ENCODE assay signal across 19 mouse cellular contexts in the genomic region with DNA sequence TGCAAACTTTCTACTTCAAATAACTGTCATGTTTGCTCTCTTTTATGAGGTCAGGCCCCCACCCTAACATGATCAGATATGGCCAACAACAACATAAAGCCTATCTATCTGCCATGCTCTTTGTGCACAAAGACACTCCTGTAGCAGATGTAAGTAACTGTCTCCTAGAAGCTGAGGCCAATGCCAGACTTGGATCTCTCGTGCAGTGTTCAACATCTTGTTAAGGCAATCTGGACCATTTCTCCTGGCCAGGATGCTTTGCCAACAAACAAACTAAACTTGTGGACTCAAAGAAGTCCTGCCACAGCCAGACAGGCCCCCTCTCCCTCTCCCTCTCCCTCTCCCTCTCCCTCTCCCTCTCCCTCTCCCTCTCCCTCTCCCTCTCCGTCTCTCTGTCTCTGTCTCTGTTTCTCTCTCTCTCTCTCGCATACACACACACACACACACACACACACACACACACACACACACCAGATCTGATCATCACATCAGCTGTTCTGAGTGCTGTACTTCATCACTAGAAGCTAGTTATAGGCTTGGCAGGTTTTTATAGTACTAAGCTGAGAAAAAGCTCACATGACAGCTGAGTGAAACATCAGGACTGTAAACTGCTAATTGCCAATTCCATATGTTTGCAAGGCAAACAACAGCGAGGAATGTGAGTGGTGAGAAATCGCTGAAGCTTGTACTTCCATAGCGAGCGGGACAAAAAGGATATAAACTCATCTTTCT.
A peak's percentile ranks its signal among the peaks of the same experiment; 100 is the strongest.
DNase-seq lines count a peak whose midpoint lies in the region; ATAC-seq and TF ChIP-seq lines count a peak whose summit lies in the region.
"Had no signal": no experiment of that assay in that cellular context is flagged by ENCODE, and none has a peak within 500 bp of the region (broad histone marks: within the 10 kb centered on the region; RNA-seq: fewer than 3 reads in every experiment).

No protein-coding gene starts in this region.

- no peak overlapping the region for H3K4me2 ChIP-seq in embryonic facial prominence, embryonic 14.5 days (ENCODE audit: low read depth, low read length)
- no peak overlapping the region for H3K4me2 ChIP-seq in lung, embryonic 16.5 days (ENCODE audit: low read depth, low read length)
- H3K4me2 ChIP-seq in lung, postnatal 0 days (replicated peaks; ENCODE audit: low read depth, low read length): no peak overlapping the region
- H3K4me2 ChIP-seq: embryonic facial prominence, embryonic 13.5 days; midbrain, embryonic 12.5 days; neural tube, embryonic 12.5 days had no signal

- H3K4me3 ChIP-seq in embryonic facial prominence, embryonic 14.5 days (ENCODE audit: low read depth, low read length): no peak overlapping the region
- H3K4me3 ChIP-seq in embryonic facial prominence, embryonic 10.5 days: no peak overlapping the region
- H3K4me3 ChIP-seq in lung, embryonic 16.5 days (ENCODE audit: low read length): no peak overlapping the region
- no peak overlapping the region for H3K4me3 ChIP-seq in lung, postnatal 0 days (ENCODE audit: low read depth, low read length)
- H3K4me3 ChIP-seq: embryonic facial prominence, embryonic 13.5 days; gastrocnemius, adult 2 months; heart, embryonic 10.5 days; midbrain, embryonic 12.5 days; neural tube, embryonic 12.5 days had no signal

- no peaks in the 10 kb centered on the region for H3K9me3 ChIP-seq in embryonic facial prominence, embryonic 14.5 days (ENCODE audit: control insufficient read depth, low read length)
- no peaks in the 10 kb centered on the region for H3K9me3 ChIP-seq in embryonic facial prominence, embryonic 10.5 days
- H3K9me3 ChIP-seq in lung, embryonic 16.5 days (ENCODE audit: control insufficient read depth, low read length): no peaks in the 10 kb centered on the region
- H3K9me3 ChIP-seq in lung, postnatal 0 days (ENCODE audit: low read length): no peaks in the 10 kb centered on the region
- H3K9me3 ChIP-seq: embryonic facial prominence, embryonic 13.5 days; heart, embryonic 10.5 days; midbrain, embryonic 12.5 days; neural tube, embryonic 12.5 days had no signal

- no peak for TF ChIP-seq EP300 in lung, postnatal 0 days (IDR thresholded peaks at IDR 0.05)

- H3K27ac ChIP-seq in embryonic facial prominence, embryonic 14.5 days (replicated peaks; ENCODE audit: low read depth, low read length): no peak overlapping the region
- H3K27ac ChIP-seq in embryonic facial prominence, embryonic 10.5 days (replicated peaks): no peak overlapping the region
- H3K27ac ChIP-seq in lung, embryonic 16.5 days (ENCODE audit: low read length): no peak overlapping the region
- H3K27ac ChIP-seq in lung, postnatal 0 days (ENCODE audit: low read length): no peak overlapping the region
- H3K27ac ChIP-seq: embryonic facial prominence, embryonic 13.5 days; gastrocnemius, adult 2 months; heart, embryonic 10.5 days; midbrain, embryonic 12.5 days; neural tube, embryonic 12.5 days had no signal

- no peak for ATAC-seq in embryonic facial prominence, embryonic 14.5 days (ENCODE audit: low read depth)
- ATAC-seq in lung, embryonic 16.5 days (ENCODE audit: low read depth): peak; percentile 72
- ATAC-seq in lung, postnatal 0 days: no peak
- ATAC-seq: liver, postnatal 0 days had no signal

- H3K36me3 ChIP-seq in embryonic facial prominence, embryonic 14.5 days (ENCODE audit: control insufficient read depth, insufficient read depth, low read length): no peaks in the 10 kb centered on the region
- H3K36me3 ChIP-seq in embryonic facial prominence, embryonic 10.5 days (replicated peaks): no peaks in the 10 kb centered on the region
- H3K36me3 ChIP-seq in lung, embryonic 16.5 days (ENCODE audit: control insufficient read depth, insufficient read depth, low read length): no peaks in the 10 kb centered on the region
- no peaks in the 10 kb centered on the region for H3K36me3 ChIP-seq in lung, postnatal 0 days (ENCODE audit: insufficient read depth, low read length)
- H3K36me3 ChIP-seq: embryonic facial prominence, embryonic 13.5 days; heart, embryonic 10.5 days; midbrain, embryonic 12.5 days; neural tube, embryonic 12.5 days had no signal

- no peak overlapping the region for H3K9ac ChIP-seq in embryonic facial prominence, embryonic 14.5 days (ENCODE audit: low read depth, low read length)
- no peak overlapping the region for H3K9ac ChIP-seq in lung, embryonic 16.5 days (ENCODE audit: low read length)
- H3K9ac ChIP-seq in lung, postnatal 0 days (replicated peaks; ENCODE audit: low read depth): no peak overlapping the region
- H3K9ac ChIP-seq: embryonic facial prominence, embryonic 13.5 days; liver, postnatal 0 days; midbrain, embryonic 12.5 days; neural tube, embryonic 12.5 days had no signal

- 0 out of 2 replicates have a peak, but pooled peaks cover 4% of the 10 kb centered on the region for H3K4me1 ChIP-seq in embryonic facial prominence, embryonic 14.5 days (ENCODE audit: control insufficient read depth, insufficient read depth, low read length)
- peaks cover 9% of the 10 kb centered on the region for H3K4me1 ChIP-seq in embryonic facial prominence, embryonic 10.5 days
- H3K4me1 ChIP-seq in lung, embryonic 16.5 days (replicated peaks; ENCODE audit: control insufficient read depth, insufficient read depth, low read length): no peaks in the 10 kb centered on the region
- H3K4me1 ChIP-seq in lung, postnatal 0 days (ENCODE audit: insufficient read depth, low read depth, low read length): no peaks in the 10 kb centered on the region
- H3K4me1 ChIP-seq: heart, embryonic 10.5 days had no signal

- intact Hi-C loops in heart, postnatal 36 days (cut with DNase I): no loop called here

- WGBS in embryonic facial prominence, embryonic 14.5 days: 78% methylated on average over 5 of the region's 7 CpGs
- WGBS in embryonic facial prominence, embryonic 10.5 days: 86% methylated on average over 5 of the region's 7 CpGs
- whole genome bisulfite sequencing in lung, embryonic 16.5 days: 45% methylated on average over 5 of the region's 7 CpGs
- 53% methylated on average over 5 of the region's 7 CpGs for whole genome bisulfite sequencing in lung, postnatal 0 days

- TF ChIP-seq CTCF in lung, postnatal 0 days (IDR thresholded peaks at IDR 0.05): no peak

- no peaks in the 10 kb centered on the region for H3K27me3 ChIP-seq in embryonic facial prominence, embryonic 14.5 days (replicated peaks; ENCODE audit: control insufficient read depth, insufficient read depth, low read length)
- no peaks in the 10 kb centered on the region for H3K27me3 ChIP-seq in embryonic facial prominence, embryonic 10.5 days (replicated peaks; ENCODE audit: low read depth, poor library complexity, severe bottlenecking)
- H3K27me3 ChIP-seq in lung, embryonic 16.5 days (ENCODE audit: control insufficient read depth, insufficient read depth, low read depth, low read length): no peaks in the 10 kb centered on the region
- H3K27me3 ChIP-seq in lung, postnatal 0 days (replicated peaks; ENCODE audit: insufficient read depth, low read length): no peaks in the 10 kb centered on the region
- H3K27me3 ChIP-seq: embryonic facial prominence, embryonic 13.5 days; midbrain, embryonic 12.5 days; neural tube, embryonic 12.5 days had no signal

- peak; percentile 16 for DNase-seq in embryonic facial prominence, embryonic 14.5 days (ENCODE audit: low spot score)
- no peak for DNase-seq in embryonic facial prominence, embryonic 10.5 days (ENCODE audit: low spot score)
- peak; percentile 5 for DNase-seq in layer of hippocampus, adult 9-11 months
- DNase-seq in layer of hippocampus, postnatal 36 days: no peak
- no peak for DNase-seq in lung, postnatal 0 days (ENCODE audit: low spot score)
- DNase-seq in forelimb bud, embryonic 11.5 days (ENCODE audit: low read depth, low spot score): peak; percentile 3
- DNase-seq in heart, postnatal 36 days: no peak
- DNase-seq: adrenal gland, adult 8-10 months; cerebellum, adult 11 months; cerebellum, postnatal 10 days; gastrocnemius, adult 2 months; kidney, adult 11 months; kidney, postnatal 14 days; liver, postnatal 0 days had no signal

Comparison
In these comparisons a context has a peak if more than half of its experiments do, and no peak if none do; other contexts are left out.
1. DNase-seq: peak in embryonic facial prominence, embryonic 14.5 days (single experiment), layer of hippocampus, adult 9-11 months (single experiment) and forelimb bud, embryonic 11.5 days (single experiment); none in embryonic facial prominence, embryonic 10.5 days (single experiment), layer of hippocampus, postnatal 36 days (0 of 2), lung, postnatal 0 days (single experiment) and heart, postnatal 36 days (0 of 2).